Mouse (Mus musculus): ENCODE results near the gene Spata2l.

The Spata2l gene

DNA sequence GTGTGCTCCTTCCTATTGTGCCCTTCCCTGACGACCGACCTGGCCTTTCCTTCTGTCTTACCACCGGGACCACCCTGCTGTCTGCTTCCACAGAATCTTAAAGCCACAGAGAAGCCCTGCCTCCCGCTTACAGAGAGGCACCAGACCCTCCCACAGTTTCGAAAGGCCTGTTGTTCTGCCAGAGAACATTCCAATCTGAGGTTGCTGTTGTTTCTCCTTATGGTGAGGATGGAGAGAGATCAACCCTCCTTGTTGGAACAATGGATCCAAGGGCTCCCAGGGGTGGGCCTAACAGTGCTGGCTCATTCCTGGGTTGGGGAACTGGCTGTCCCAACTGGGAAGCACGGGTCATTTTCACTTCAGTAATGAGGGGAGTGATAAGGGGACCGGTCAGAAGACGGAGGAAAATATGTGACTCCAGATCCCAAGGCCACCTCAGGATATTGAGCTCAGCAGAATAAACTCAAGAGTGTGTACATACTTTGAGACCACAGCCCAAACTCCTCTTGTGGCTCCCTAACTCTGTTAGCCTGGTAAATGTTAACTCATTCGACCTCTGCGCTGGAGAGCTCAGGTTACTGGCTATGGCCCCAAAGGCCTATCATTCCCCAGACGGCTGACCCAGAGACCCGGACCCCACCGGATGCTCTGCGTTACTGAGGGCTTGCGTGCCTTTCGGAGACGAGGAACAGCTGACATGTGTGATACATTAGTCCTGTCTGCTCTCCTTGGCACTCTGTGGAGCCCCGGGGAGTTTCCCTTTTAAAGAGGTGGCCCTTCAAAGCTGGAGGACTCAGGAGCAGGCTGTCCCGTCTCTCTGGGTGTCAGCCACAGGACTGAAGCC, 50.2 kb downstream of the Spata2l start, which contains the start of gene Dpep1:
Dpep1 (plus strand) TSS at position 677 of the 844 bp plus-strand sequence.
- Histone ChIP-seq H3K36me3 (ENCODE audit: insufficient read depth, low read length) (no peaks in the 10 kb centered on the region), H3K27me3 (ENCODE audit: insufficient read depth, low read length) (no peaks in the 10 kb centered on the region), H3K4me3 (replicated peaks; ENCODE audit: low read length) (no peak within 1 kb of the TSS), H3K4me1 (replicated peaks; ENCODE audit: low read depth, low read length) (peaks cover 39% of the 10 kb centered on the region), H3K9me3 (ENCODE audit: low read length) (peaks cover 1% of the 10 kb centered on the region)
- TF ChIP-seq POU5F1 (IDR thresholded peaks at IDR 0.05; ENCODE audit: borderline replicate concordance, low read length) (no peak), NANOG (IDR thresholded peaks at IDR 0.05; ENCODE audit: borderline replicate concordance, low read length) (no peak), CTCF (conservative IDR thresholded peaks at IDR 0.05; ENCODE audit: low read length) (no peak)

DNA sequence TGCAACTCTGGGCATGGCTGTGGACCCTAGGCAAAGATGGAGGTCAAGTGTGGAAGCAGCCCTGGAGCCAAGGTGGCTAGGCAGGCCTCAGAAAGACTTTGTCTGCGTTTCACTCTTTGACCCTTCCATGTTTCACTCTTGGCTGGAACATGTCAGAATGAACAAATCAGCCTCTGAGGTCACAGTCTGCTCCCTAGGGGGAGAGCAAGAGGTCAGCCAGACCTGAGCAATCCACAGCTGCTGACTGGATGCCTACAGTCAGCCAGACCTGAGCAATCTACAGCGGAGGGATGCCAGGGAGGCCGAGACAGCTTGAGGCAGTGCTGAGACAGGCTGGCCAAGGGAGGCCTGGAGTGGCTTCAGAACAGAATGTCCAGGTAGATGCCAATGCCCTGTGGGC, 54.6 kb downstream of the Spata2l start:
- no peaks in the 10 kb centered on the region for H3K27me3 ChIP-seq (ENCODE audit: insufficient read depth, low read length)
- H3K4me1 ChIP-seq (replicated peaks; ENCODE audit: low read depth, low read length), result peaks cover 11% of the 10 kb centered on the region
- no peaks in the 10 kb centered on the region for H3K36me3 ChIP-seq (ENCODE audit: insufficient read depth, low read length)
- no peak for TF ChIP-seq NANOG (IDR thresholded peaks at IDR 0.05; ENCODE audit: borderline replicate concordance, low read length)
- no peak for TF ChIP-seq POU5F1 (IDR thresholded peaks at IDR 0.05; ENCODE audit: borderline replicate concordance, low read length)
- no peak for TF ChIP-seq CTCF (conservative IDR thresholded peaks at IDR 0.05; ENCODE audit: low read length)
- H3K4me3 ChIP-seq (replicated peaks; ENCODE audit: low read length), result no peak overlapping the region
- peaks cover 45% of the 10 kb centered on the region for H3K9me3 ChIP-seq (ENCODE audit: low read length)

Data from E14TG2a.4 (cell line).